16 mouse cellular contexts compared by ENCODE assay signal in genomic region chr10:108870586-108870985, GRCm38 (mm10).
"Had no signal": no experiment of that assay in that cellular context is flagged by ENCODE, and none has a peak within 500 bp of the region (broad histone marks: within the 10 kb centered on the region; RNA-seq: fewer than 3 reads in every experiment).

No protein-coding gene starts in this region.

- H3K4me3 ChIP-seq: limb, embryonic 13.5 days; liver, embryonic 15.5 days; megakaryocyte, embryonic 14.5 days; midbrain, embryonic 12.5 days had no signal

- H3K27me3 ChIP-seq: limb, embryonic 13.5 days; liver, embryonic 15.5 days; megakaryocyte, embryonic 14.5 days; midbrain, embryonic 12.5 days had no signal

- H3K4me2 ChIP-seq: limb, embryonic 13.5 days; liver, embryonic 11.5 days; liver, embryonic 15.5 days; midbrain, embryonic 12.5 days had no signal

- H3K9me3 ChIP-seq: limb, embryonic 13.5 days; liver, embryonic 15.5 days; midbrain, embryonic 12.5 days had no signal

- DNase-seq: kidney, adult 18-20 months; kidney, postnatal 10 days; layer of hippocampus, adult 9-11 months; layer of hippocampus, postnatal 36 days; lung, adult 2 months; lung, postnatal 14 days; right cerebral cortex, postnatal 4 days; spleen, adult 18-20 months; thymus, adult 18-20 months; thymus, postnatal 14 days had no signal

- H3K4me1 ChIP-seq: limb, embryonic 13.5 days; liver, embryonic 15.5 days; megakaryocyte, embryonic 14.5 days; midbrain, embryonic 12.5 days had no signal

- H3K27ac ChIP-seq: limb, embryonic 13.5 days; liver, embryonic 15.5 days; macrophage; midbrain, embryonic 12.5 days had no signal

- H3K9ac ChIP-seq: limb, embryonic 13.5 days; liver, embryonic 15.5 days; midbrain, embryonic 12.5 days had no signal

- H3K36me3 ChIP-seq: limb, embryonic 13.5 days; liver, embryonic 15.5 days; midbrain, embryonic 12.5 days had no signal
